Mouse (Mus musculus): ENCODE data around the gene Siah2. TPM values are rescaled to one million over a fixed set of nuclear protein-coding genes. Genes with fewer than 3 reads are reported as not detected.

Gene Siah2
- 6.5 and 7.4 TPM in 2 replicates for polyA plus RNA-seq (2016; fragmentation: Nextera tagmentation; extraction: Ambion mirVana)

DNA sequence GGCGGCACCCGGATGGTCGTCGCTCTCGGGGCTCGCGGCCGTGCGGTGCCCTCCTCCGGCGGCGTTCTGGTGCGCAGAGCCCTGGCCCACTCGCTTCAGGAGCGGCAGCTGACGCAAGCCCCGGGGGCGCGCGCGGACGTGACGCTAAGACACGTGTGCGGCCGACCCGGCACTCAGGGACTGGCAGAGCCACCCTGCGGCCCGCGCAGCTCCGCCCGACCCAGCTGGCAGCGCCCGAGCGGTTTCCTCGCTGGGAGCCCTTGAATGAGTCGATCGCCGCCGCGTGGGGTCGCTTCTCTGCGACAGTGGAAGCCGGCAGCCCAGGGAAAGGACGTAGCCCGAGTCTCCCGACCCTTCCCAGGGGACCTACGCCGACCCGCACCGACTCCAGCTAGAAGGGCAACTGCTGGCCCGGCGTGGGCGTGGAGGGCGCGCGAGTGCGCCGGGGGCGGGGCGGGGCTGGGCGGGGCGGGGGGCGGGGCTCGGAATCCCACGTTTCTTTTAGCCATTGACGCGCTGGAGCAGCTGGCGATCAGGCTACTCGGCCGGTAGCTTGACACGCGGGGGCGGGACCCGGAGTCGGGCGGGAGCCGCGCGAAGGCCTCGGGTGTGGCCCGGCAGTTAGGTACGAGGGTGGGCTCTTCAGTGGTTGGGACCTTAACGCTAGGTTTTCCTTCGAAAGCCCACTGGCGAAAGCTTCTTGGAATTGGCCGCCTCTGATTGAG is at the start of gene Siah2:
Gene Siah2 (minus strand): TSS at position 404 of the 725 bp plus-strand sequence.
- no peaks in the 10 kb centered on the region for H3K9me3 ChIP-seq
- peaks cover 7% of the 10 kb centered on the region for H3K27me3 ChIP-seq

DNA sequence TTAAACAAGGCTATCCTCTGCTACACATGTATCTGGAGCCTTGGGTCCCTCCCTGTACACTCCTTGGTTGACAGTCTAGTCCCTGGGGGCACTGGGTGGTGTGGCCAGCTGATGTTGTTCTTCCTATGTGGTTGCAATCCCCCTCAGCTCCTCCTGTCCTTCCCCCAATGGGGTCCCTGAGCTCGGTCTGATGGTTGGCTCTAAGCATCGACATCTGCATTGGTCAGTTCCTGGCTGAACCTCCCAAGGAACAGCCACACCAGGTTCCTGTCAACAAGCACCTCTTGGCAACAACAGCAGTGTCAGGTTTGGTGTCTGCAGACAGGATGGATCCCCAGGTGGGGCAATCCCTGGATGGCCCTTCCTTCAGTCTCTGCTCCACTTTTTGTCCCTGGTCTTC is 47.3 kb upstream of the Siah2 start:
- Histone ChIP-seq H3K4me2 (no peak overlapping the region), H3K4me3 (replicated peaks) (no peak overlapping the region)
- 62% methylated on average over 2 of the region's 2 CpGs for WGBS

More for the DNA sequence above, at the start of gene Siah2:
- Histone ChIP-seq H3K4me3 (replicated peaks) (peak within 1 kb of the TSS; percentile 86), H3K36me3 (no peaks in the 10 kb centered on the region), H3K9ac (replicated peaks) (peak within 1 kb of the TSS; percentile 86), H3K4me2 (peak within 1 kb of the TSS; percentile 96), H3K4me1 (replicated peaks) (peaks cover 13% of the 10 kb centered on the region), H3K27ac (peak within 1 kb of the TSS; percentile 62)
- under 1% methylated on average over 73 of the region's 87 CpGs for WGBS
- peak; percentile 91 for ATAC-seq (ENCODE audit: insufficient number of reproducible peaks, insufficient read depth, low FRiP score, low TSS enrichment, low read depth)

DNA sequence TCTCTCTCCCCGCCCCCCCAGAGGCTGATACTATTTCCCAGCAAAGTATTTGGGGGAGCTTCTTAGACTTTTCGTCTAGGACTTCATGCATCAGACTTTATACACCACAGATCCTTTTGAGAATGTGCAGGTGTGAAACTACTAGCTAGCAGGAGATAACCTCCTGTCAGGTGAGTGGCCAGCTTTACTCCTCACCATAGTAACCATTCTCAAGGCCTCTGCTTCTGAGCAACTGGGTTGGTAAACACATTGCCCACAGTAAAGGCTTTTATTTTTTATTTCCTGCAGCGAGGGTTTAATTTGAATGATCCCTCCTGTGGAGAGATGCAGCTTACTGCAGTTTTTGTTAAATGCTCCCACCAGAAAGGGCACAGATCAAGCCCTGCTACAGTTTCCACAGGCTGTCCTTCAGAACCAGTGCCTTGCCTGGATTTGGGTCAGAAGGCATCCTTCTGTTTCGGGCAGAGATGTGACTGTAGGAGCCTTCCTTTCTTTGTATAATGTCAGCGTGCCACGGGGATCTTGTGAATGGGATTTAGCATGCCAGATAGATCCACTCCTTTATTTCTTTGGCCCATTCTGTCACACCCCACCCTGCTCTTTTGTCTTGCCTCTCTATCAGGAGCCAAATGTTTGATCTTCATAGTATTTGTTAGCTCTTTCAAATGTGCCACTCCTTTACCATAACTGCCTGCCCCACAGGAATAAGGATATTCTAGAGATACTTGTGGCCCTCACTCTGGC is 46.3 kb upstream of the Siah2 start:
- no peak overlapping the region for H3K4me2 ChIP-seq
- H3K27ac ChIP-seq: no peak overlapping the region
- no peak overlapping the region for H3K4me3 ChIP-seq (replicated peaks)
- no peaks in the 10 kb centered on the region for H3K27me3 ChIP-seq
- WGBS: 31% methylated on average over 6 of the region's 6 CpGs
- no peaks in the 10 kb centered on the region for H3K36me3 ChIP-seq
- ATAC-seq (ENCODE audit: insufficient number of reproducible peaks, insufficient read depth, low FRiP score, low TSS enrichment, low read depth): no peak
- H3K9ac ChIP-seq (replicated peaks): no peak overlapping the region
- H3K4me1 ChIP-seq (replicated peaks): peaks cover 8% of the 10 kb centered on the region; the same call in 1 of the 2 replicates
- H3K9me3 ChIP-seq: no peaks in the 10 kb centered on the region

More for the DNA sequence above, 47.3 kb upstream of the Siah2 start:
- Histone ChIP-seq H3K9ac (replicated peaks) (no peak overlapping the region), H3K36me3 (no peaks in the 10 kb centered on the region), H3K27me3 (no peaks in the 10 kb centered on the region), H3K27ac (no peak overlapping the region), H3K4me1 (replicated peaks) (peaks cover 5% of the 10 kb centered on the region; the same call in 1 of the 2 replicates), H3K9me3 (no peaks in the 10 kb centered on the region)
- ATAC-seq (ENCODE audit: insufficient number of reproducible peaks, insufficient read depth, low FRiP score, low TSS enrichment, low read depth): no peak

DNA sequence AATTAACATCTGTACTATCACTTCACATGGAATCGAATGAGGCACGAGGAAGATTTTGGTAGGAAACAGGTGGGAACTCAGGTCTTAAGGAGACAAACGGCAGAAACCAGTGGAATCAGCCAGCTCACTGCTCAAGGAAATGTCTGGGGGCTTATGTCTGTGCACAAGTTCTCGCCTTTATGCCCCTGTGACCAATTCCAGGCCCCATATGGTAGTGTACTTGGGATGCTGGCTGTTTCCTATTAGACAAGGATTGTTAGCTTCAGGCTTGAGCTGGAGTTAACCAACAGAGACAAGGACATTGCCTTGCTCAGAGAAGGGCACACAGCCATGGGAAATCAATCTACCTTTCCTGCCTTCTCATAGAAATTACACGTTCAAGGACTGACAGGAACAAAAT is 39.3 kb upstream of the Siah2 start:
- WGBS: 24% methylated on average over 5 of the region's 5 CpGs
- H3K4me1 ChIP-seq (replicated peaks): peaks cover 23% of the 10 kb centered on the region
- no peak overlapping the region for H3K4me2 ChIP-seq
- ATAC-seq (ENCODE audit: insufficient number of reproducible peaks, insufficient read depth, low FRiP score, low TSS enrichment, low read depth): peak; percentile 78; the same call in 1 of the 2 replicates
- H3K9ac ChIP-seq (replicated peaks): no peak overlapping the region
- H3K36me3 ChIP-seq: no peaks in the 10 kb centered on the region
- no peaks in the 10 kb centered on the region for H3K9me3 ChIP-seq
- no peak overlapping the region for H3K27ac ChIP-seq
- no peak overlapping the region for H3K4me3 ChIP-seq (replicated peaks)
- no peaks in the 10 kb centered on the region for H3K27me3 ChIP-seq

DNA sequence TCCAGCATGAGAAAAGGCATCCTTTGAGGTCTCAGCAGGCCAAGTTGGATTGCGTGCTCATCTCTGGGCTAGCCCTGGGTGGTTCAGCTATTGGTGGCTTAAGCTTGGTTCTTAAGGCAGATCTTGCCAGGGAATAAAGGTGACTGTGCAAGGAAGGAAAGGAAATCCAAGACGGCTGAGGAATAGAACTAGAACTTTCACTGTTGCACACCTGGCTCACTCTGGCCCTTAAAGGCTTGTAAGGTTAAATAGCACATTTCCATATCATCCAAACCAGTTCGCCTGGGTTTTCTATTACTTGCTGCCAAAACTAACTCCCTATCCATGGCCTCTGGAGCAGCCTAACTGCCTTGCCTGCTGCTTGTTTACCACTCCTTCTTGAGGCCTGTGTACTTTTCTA is 38.4 kb upstream of the Siah2 start:
- H3K36me3 ChIP-seq: no peaks in the 10 kb centered on the region
- H3K9me3 ChIP-seq: no peaks in the 10 kb centered on the region
- ATAC-seq (ENCODE audit: insufficient number of reproducible peaks, insufficient read depth, low FRiP score, low TSS enrichment, low read depth): no peak
- H3K4me1 ChIP-seq (replicated peaks): peaks cover 23% of the 10 kb centered on the region
- no peak overlapping the region for H3K9ac ChIP-seq (replicated peaks)
- 66% methylated on average over 3 of the region's 3 CpGs for WGBS
- H3K27me3 ChIP-seq: no peaks in the 10 kb centered on the region
- H3K4me3 ChIP-seq (replicated peaks): no peak overlapping the region
- no peak overlapping the region for H3K4me2 ChIP-seq
- H3K27ac ChIP-seq: no peak overlapping the region

DNA sequence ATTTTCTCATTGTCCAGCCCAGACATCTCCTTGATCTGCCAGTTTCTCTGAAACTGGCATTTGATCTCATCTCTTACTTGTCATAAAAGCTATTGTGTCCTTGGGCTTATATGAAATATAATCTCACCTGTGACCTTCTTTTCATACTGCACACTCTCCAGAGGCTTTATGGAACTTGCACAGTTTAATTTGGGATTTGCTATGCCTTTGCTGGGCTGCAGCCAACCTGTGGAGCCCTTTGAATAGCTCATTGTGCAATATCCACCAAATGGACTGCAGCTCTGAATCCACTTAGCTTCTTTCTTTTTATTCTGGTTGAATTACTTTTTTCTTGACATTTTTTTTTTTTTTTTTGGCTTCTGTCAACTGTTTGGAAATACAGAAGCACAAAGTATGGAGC is 37.3 kb upstream of the Siah2 start:
- ATAC-seq (ENCODE audit: insufficient number of reproducible peaks, insufficient read depth, low FRiP score, low TSS enrichment, low read depth): no peak

DNA sequence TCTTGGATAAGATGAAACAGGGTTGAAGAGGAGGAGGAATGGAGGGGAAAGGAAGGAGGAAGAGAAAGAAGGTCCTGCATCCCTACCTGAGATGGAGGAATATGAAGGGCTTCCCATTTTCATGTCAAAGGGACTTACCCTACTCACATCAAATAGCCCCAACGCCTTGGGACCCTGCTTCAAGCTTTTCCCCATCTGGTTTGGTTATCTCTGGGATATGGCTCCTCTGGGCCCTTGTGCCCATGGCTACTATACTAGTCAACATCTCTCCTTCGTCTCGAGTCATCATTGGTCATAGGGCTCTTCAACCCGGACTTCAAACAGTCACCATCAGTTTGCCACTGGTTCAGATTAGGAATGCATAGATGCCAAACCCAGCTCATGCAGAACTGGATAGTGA is 35.4 kb upstream of the Siah2 start:
- H3K4me1 ChIP-seq (replicated peaks): peaks cover 11% of the 10 kb centered on the region
- no peak overlapping the region for H3K4me3 ChIP-seq (replicated peaks)
- no peak overlapping the region for H3K4me2 ChIP-seq
- H3K27ac ChIP-seq: no peak overlapping the region
- no peaks in the 10 kb centered on the region for H3K9me3 ChIP-seq
- H3K36me3 ChIP-seq: no peaks in the 10 kb centered on the region
- WGBS: 84% methylated on average over 4 of the region's 4 CpGs
- no peaks in the 10 kb centered on the region for H3K27me3 ChIP-seq
- ATAC-seq (ENCODE audit: insufficient number of reproducible peaks, insufficient read depth, low FRiP score, low TSS enrichment, low read depth): no peak
- H3K9ac ChIP-seq (replicated peaks): no peak overlapping the region

More for the DNA sequence above, 37.3 kb upstream of the Siah2 start:
- no peaks in the 10 kb centered on the region for H3K9me3 ChIP-seq
- H3K27ac ChIP-seq: no peak overlapping the region
- H3K36me3 ChIP-seq: no peaks in the 10 kb centered on the region
- H3K27me3 ChIP-seq: no peaks in the 10 kb centered on the region
- peaks cover 23% of the 10 kb centered on the region for H3K4me1 ChIP-seq (replicated peaks)
- H3K4me3 ChIP-seq (replicated peaks): no peak overlapping the region
- H3K4me2 ChIP-seq: no peak overlapping the region
- no peak overlapping the region for H3K9ac ChIP-seq (replicated peaks)

DNA sequence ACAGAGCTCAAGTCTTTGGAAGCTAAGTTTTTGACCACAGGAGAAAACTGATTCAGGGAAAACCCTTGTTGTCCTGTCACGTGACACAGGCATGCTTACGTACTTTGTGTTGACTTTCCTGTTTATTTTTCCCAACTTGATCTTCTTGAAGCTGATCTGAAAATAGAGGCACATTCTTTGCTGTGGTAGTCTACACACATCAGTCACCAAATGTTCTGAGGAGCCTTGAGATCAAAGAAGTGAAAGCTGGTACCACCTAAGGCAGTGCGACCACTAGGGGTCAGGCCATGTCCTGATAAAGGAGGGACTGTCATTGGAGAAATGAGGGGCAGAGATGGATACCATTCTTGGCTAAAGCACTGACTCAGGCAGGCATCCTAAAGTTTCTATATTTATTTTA is 34.8 kb upstream of the Siah2 start:
- Histone ChIP-seq H3K27me3 (no peaks in the 10 kb centered on the region), H3K4me1 (replicated peaks) (peaks cover 6% of the 10 kb centered on the region), H3K4me2 (no peak overlapping the region), H3K27ac (no peak overlapping the region), H3K9ac (replicated peaks) (no peak overlapping the region), H3K4me3 (replicated peaks) (no peak overlapping the region), H3K9me3 (no peaks in the 10 kb centered on the region), H3K36me3 (no peaks in the 10 kb centered on the region)
- 45% methylated on average over 3 of the region's 3 CpGs for WGBS
- ATAC-seq (ENCODE audit: insufficient number of reproducible peaks, insufficient read depth, low FRiP score, low TSS enrichment, low read depth): no peak

DNA sequence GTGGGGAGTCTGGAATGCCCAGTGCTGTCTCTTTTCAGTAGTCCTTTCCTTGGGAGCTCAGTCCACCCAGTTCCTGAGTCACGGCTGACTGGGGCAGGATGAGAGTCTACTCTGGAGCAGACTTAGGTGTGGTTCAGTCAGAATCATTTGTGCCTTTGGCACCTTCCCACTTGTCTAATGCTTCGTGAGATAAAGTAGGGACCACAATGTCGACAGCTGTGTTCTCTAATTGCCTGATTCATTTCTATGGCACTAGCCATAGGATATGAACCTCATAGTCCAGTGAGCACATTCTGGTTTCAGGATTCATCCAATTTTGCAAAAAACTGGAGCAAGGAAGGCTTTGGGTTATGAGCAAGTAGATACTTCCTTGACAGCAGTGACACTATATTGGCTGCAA is 34.2 kb upstream of the Siah2 start:
- H3K27me3 ChIP-seq: no peaks in the 10 kb centered on the region
- no peak overlapping the region for H3K27ac ChIP-seq
- no peak overlapping the region for H3K4me2 ChIP-seq
- 80% methylated on average over 3 of the region's 3 CpGs for WGBS
- peaks cover 4% of the 10 kb centered on the region; the same call in 1 of the 2 replicates for H3K4me1 ChIP-seq (replicated peaks)
- no peaks in the 10 kb centered on the region for H3K36me3 ChIP-seq
- H3K9ac ChIP-seq (replicated peaks): no peak overlapping the region
- H3K4me3 ChIP-seq (replicated peaks): no peak overlapping the region
- no peaks in the 10 kb centered on the region for H3K9me3 ChIP-seq
- ATAC-seq (ENCODE audit: insufficient number of reproducible peaks, insufficient read depth, low FRiP score, low TSS enrichment, low read depth): no peak

DNA sequence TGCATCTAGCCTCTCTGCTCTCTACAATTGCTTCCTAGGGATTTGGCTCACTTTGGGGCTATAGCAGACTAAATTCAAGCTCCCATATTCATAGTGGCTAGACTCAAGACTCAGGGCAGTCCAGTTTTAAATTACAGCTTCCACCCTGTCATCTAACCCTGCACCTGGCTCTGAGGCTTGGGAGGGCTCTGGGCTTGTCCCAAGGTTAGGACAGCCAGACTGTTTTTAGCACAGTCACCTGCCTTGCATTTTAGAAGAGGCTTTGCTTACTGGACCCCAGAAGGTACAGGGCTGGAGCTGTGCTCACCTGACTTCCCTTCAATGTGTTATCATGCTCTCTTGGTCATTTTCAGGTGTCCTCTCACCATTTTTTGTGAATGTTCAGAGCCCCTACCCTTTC is 32.6 kb upstream of the Siah2 start:
- Histone ChIP-seq H3K36me3 (no peaks in the 10 kb centered on the region), H3K27me3 (no peaks in the 10 kb centered on the region)

DNA sequence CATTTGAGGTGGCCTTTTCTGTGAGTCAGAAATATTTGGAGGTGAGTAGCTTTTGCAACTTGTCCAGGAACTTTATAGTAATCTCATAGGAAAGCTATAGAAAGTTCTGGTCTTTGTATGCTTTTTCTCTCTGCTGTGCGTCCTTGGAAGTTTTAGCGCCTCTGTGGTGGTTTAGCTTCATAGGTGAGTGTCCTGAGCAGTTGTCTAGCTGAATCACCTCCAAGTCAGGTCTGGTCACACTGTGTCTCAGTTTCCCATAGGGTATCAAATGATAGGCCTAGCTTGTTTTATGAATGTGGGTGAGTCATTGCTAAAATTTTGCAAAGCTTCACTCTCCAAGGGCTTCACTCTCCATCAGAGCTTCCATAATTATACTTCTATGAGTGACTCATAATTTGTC is 31.5 kb upstream of the Siah2 start:
- H3K9ac ChIP-seq (replicated peaks): no peak overlapping the region
- H3K9me3 ChIP-seq: no peaks in the 10 kb centered on the region
- WGBS: 93% methylated on average over 2 of the region's 2 CpGs
- H3K4me2 ChIP-seq: no peak overlapping the region
- H3K36me3 ChIP-seq: no peaks in the 10 kb centered on the region
- no peak overlapping the region for H3K4me3 ChIP-seq (replicated peaks)
- no peaks in the 10 kb centered on the region for H3K4me1 ChIP-seq (replicated peaks)
- H3K27ac ChIP-seq: no peak overlapping the region
- no peak for ATAC-seq (ENCODE audit: insufficient number of reproducible peaks, insufficient read depth, low FRiP score, low TSS enrichment, low read depth)
- H3K27me3 ChIP-seq: no peaks in the 10 kb centered on the region

More for the DNA sequence above, 32.6 kb upstream of the Siah2 start:
- no peaks in the 10 kb centered on the region for H3K9me3 ChIP-seq
- H3K4me1 ChIP-seq (replicated peaks): peaks cover 4% of the 10 kb centered on the region; the same call in 1 of the 2 replicates
- H3K27ac ChIP-seq: no peak overlapping the region
- no peak overlapping the region for H3K4me3 ChIP-seq (replicated peaks)
- ATAC-seq (ENCODE audit: insufficient number of reproducible peaks, insufficient read depth, low FRiP score, low TSS enrichment, low read depth): no peak
- H3K4me2 ChIP-seq: no peak overlapping the region
- no peak overlapping the region for H3K9ac ChIP-seq (replicated peaks)
